Mouse (Mus musculus) embryo, embryonic 11 days (tissue): Measurements from ENCODE around the gene Tyms.
A peak's percentile ranks its signal among the peaks of the same experiment; 100 is the strongest.
"Not testable (repeated sequence)": the region's sequence is repeated elsewhere in the genome, so short reads cannot be mapped to it uniquely, and the experiment has no call there.

Experiments
- DNase-seq: peaks from one replicate; pipeline ENCODE4 v3.0.0-alpha.2; 2015

Gene Tyms

DNA sequence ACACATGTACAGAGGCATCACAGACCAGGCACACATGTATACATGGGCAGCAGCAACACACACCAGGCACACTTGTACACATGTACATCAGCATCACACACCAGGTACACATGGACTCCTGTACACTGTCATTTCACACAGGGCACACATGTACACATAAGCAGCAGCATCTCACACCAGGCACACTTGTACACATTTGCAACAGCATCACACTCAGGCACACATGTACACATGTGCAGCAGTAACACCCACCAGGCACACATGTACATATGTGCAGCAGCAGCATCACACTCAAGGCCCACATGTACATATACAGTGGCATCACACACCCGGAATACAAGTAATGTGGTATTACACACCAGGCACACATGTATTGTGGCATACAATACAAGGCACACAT is 24.8 kb upstream of the Tyms start:
- no peak for DNase-seq

DNA sequence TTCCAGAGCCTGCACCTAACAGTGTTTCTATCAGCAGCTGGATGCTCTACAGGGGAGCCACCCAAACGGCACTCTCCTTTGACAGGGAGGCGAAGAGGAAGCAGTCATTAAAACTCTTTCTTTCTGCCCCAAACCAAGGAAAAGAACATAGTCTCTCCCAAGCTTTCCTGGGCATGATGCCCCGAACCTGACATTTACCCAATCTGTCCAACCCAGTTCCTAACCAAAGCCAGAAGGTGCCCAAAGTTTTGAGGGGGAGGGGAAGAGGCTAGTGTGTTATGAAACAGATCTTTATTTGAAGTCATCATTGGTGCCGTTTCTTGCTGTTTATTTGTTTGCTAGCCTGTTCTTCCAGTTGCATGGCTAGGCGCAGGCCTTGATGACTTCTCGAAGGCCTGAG is 22.3 kb upstream of the Tyms start:
- DNase-seq: no peak

DNA sequence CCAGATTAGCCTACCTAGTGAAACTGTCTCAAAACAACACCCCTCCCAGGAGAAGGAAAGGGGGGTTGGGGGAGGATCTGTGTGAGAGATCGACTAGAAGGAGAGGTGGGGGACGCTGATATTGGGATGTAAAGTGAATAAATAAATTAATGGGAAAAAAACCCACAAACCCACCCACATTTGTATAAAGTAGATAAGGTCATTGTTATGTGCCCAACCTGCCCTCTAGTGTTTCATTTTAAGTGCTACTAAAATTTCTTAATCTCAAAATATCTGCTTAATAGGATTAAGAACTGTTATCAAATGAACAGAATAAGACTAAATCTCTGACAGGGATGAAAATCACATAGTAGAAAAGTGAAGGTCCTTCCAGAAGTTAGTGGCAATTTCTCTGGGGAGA is 21.0 kb upstream of the Tyms start:
- no peak for DNase-seq

DNA sequence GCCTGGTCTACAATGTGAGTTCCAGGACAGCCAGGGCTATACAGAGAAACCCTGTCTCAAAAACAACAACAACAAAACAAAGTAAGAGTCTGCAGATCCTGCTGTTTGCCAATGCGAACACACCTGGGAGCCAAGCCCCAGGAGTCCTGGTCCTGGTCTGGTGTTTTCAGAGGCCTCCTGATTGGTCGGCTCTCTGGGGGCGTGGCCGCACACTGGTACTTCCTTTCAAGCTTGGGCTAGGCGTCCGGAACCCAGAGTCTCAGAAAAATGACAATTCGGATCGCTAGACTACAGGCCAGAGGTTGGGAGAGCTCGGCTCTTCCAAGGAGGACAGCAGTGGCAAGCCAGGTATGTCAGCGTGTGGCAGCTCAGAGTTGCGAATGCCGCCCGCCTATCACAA is 19.3 kb upstream of the Tyms start:
- no peak for DNase-seq

DNA sequence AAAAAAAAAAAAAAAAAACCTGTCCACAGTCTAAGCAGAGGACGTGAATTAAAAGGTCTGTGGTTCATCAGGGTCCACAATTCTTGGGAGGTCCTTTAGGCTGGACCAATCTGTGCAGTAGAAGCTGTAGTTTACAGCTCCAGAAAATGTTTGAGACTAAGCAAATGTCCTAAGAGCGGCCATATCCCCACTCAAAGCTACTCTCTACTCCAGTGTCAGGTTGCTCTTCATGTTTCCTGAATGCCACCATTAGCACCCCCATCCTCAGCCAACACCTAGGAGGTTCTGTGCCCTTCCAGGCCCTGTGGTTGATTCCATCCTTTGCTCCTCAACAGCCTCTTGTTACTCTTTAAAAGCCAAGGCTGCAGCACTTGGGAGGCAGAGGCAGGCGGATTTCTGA is 1.0 kb downstream of the Tyms start:
- DNase-seq: no peak

DNA sequence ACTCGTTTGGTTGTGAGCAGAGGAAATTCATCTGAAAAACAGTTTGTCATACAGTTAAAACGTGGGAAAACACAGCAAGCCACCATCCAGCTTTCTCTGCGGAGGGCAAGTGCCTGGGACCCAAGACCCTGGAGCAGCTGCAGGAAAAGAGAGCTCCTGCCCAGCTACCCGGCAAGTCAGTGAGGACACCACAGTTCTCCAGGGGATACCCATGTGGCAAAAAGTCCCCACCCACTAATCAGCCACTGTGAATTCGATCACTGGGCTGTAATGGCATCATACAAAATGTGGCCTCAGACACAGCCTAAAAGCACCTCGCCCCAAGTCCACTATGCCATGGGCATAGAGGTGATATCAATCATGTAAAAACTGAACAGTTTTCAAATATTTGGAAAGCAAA is 1.7 kb downstream of the Tyms start:
- DNase-seq: no peak

DNA sequence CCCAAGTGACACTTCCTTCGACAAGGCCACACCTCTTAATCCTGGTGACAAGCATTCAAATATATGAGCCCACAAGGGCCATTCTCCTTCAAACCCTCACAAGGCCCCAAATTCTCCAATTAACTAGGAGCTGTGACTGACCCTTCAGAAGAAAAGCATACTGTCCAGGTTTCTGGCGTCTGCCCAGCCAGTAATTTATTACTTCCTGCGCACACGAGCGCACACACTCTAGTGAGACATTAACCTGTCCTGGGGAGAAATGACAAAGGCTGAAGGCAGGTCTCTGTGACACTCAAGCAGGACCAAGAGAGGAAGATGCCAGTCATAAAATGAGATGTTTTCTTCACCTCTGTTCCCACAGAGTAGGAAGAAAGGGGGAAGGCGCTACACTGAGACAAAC is 5.7 kb downstream of the Tyms start:
- DNase-seq: no peak

DNA sequence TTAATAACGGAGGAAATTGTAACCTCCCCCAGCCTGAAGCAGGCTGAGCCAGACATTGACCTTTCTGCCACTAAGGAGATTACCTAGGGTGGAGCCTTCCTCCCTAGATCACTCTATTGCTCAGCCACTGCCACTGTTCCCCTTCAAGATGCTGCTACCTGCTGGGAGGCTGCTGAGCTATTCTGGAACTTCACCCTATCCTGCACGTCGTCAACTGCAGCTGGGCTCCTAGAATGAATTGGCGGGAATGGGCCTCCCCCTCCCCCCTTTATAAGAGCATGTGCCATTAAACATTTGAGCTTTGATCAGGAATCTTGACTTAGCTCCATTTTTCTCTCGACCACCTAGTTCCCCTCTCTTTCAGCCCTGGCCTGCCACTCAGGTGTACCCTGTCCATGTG is 13.8 kb downstream of the Tyms start:
- DNase-seq: not testable (repeated sequence)

DNA sequence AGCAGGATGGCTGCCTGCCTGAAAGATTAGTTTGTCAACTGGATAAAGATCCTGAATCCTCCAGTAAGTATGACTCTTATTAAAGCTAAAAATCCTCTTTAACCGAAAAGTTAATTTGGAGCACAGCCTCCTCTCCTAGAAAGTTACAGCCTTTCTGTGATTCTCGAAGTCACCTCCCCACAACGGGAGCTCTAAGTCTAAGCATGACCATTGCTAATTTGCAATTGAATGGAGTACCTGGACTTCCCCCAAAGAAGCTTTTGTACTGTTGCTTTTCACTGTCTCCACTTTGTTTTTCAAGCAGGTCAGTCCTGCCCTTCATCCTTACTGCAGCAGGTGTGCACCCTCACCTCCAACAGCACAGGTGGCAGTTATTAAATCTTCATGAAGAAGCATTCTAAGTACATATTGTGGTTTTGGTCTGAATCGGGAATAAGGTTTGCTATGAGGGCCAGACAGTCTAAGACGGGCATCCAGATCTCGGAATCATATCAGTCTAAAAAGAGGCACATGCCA is 15.1 kb downstream of the Tyms start:
- no peak for DNase-seq

DNA sequence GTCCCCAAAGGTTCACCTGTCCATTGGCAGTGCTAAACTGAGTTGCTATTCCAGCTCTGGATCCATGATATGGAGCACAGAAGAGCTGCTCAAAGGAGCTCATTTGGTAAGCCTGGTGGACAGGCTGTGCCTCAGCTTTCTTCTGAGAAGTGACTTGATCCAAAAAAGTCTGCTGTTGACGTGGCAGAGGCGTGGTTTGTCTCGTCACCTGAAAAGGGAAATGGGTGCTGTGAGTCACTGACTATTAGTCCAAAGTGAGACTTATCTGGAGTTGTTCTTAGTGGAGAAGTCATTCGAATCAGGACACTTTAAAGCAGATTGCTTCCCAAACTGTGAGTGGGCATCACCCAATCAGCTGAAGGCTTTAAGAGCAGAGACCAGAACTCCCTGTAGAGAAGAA is 33.6 kb downstream of the Tyms start:
- DNase-seq: not testable (repeated sequence)

DNA sequence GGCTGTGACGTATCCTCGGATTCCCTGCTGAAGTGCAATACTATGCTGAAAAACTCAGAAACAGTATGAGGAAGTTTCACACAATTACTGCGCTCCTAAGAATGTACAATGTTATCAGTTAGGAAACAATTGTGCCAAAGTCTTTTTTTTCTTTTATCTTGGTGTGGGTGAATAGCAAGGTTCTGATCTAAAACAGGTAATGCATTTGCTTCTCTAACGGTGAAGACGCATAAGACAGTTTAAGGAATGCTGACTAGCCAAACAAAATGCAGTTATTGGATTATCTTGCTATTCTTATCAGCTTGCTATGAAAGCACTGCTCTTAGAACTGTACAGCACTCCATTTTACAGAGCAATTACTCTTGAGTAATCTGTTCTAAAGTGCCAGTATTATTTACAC is 34.1 kb downstream of the Tyms start:
- not testable (repeated sequence) for DNase-seq

DNA sequence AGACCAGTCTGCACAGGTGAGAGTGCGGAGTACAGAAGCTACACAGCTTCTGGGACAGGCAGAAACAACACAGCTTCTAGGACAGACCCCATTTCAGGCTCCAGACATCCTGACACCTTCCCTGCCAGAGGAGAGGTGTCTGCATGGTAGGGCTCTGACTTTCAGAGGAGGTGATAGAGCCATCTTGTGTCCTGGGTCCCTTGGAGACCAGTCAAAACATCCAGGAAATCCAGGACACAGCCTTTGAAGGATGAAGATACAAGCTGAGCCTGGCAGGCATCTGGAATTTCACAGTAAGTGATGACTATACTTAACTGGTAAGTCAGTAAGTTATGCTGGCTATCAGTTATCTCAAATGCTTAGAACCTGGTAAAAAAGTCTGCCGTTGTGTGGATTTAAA is 36.3 kb downstream of the Tyms start:
- DNase-seq: not testable (repeated sequence)

DNA sequence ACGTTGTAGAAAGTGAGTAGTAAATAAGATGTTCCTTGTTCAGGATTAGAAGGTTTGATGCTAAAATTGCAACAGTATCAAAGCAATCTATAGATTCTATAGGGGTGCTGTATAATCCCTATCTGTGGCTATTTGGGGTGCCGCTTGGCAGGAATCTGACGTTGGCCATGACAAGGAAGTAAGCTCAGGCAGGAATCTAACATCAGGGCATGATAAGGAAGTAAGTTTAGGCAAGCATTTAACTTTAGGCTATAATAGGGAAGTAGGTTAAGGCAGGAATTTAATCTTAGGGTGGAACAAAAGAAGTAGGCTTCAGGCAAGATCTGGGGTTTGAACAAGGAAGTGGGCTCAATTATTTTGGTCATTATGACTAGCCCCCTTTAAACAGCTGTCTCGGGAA is 37.6 kb downstream of the Tyms start:
- not testable (repeated sequence) for DNase-seq

DNA sequence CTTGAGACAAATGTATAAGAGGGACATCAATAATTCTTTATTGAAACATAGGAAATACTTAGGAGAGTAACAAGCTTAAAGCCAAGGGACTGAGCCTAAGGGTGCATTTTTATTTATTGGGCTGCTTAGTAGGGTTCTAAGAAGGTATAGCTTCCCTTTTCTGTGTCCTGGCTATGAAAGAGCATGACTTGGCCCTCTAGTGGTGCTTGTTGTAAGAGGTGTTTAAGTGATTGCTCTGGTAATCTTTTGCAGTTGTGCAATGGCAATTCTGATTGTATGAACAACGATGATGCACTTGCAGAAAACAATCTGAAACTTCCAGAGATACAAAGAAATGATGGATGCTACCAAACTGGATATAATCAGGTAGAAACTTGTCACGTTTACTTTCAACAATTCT is 58.8 kb downstream of the Tyms start:
- DNase-seq: peak; percentile 48

DNA sequence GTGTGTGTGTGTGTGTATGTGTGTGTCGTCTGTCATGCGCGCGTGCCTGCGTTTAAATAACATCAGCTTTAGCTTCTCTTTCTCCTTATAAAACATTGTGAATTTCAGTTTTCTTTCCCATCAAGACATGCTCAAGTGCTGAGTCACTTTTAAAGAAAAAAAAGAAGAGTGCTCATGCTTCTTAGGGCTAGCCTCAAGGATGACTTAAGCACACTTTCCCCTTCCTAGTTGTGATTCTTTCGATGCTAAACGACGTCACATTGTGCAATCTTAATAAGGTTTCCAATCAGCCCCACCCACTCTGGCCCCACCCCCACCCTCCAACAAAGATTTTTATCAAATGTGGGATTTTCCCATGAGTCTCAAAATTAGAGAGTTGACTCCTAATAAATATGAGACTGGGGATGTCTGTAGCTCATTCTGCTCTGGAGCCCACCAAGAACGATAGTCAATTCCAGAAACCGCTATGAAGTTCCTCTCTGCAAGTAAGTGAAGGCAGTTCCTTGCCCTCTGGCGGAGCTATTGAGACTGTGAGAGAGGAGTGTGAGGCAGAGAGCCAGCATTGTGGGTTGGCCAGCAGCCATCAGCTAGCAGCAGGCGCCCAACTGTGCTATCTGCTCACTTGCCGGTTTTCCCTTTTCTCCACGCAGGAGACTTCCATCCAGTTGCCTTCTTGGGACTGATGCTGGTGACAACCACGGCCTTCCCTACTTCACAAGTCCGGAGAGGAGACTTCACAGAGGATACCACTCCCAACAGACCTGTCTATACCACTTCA is 60.5 kb downstream of the Tyms start, which contains the start of gene Il6:
Gene Il6 (plus strand): TSS at position 389 of the 778 bp plus-strand sequence.
- DNase-seq: peak; percentile 11
